In the genomic region with DNA sequence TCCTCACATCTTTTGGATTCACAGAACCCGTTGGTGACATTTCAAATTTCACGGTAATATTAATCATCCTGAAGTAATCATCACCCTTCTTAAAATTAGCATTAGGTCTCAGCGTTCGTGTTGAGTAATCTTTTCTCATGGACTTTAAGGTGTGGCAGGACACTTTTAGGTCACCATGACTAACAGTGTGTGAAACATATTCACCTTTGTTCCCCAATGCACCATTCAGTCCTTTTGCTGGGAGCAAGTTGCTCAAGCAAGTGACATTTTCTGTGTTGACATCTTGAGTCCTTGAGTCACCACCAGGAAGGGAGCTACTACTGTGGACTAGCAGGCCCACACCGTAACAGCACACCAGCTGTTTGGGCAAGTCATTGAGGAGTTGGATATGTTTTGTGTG, we compare ENCODE assay signal across 23 mouse cellular contexts.
DNase-seq lines count a peak whose midpoint lies in the region; ATAC-seq and TF ChIP-seq lines count a peak whose summit lies in the region.
"Had no signal": no experiment of that assay in that cellular context is flagged by ENCODE, and none has a peak within 500 bp of the region (broad histone marks: within the 10 kb centered on the region; RNA-seq: fewer than 3 reads in every experiment).

No protein-coding gene starts in this region.

- H3K36me3 ChIP-seq in kidney, embryonic 16.5 days (ENCODE audit: insufficient read depth, low read length): no peaks in the 10 kb centered on the region
- H3K36me3 ChIP-seq in intestine, postnatal 0 days (ENCODE audit: control insufficient read depth, insufficient read depth): no peaks in the 10 kb centered on the region
- no peaks in the 10 kb centered on the region for H3K36me3 ChIP-seq in hindbrain, embryonic 10.5 days
- H3K36me3 ChIP-seq: embryonic facial prominence, embryonic 13.5 days; heart, embryonic 13.5 days; hindbrain, embryonic 12.5 days; midbrain, embryonic 15.5 days; neural tube, embryonic 12.5 days had no signal

- H3K4me3 ChIP-seq in kidney, embryonic 16.5 days (ENCODE audit: low read length): no peak overlapping the region
- no peak overlapping the region for H3K4me3 ChIP-seq in intestine, postnatal 0 days (ENCODE audit: low read depth, low read length)
- H3K4me3 ChIP-seq in hindbrain, embryonic 10.5 days: no peak overlapping the region
- H3K4me3 ChIP-seq: embryonic facial prominence, embryonic 13.5 days; erythroblast, embryonic 14.5 days; forebrain, embryonic 13.5 days; heart, adult 2 months; heart, embryonic 13.5 days; hindbrain, embryonic 12.5 days; midbrain, embryonic 15.5 days; neural tube, embryonic 12.5 days had no signal

- H3K4me1 ChIP-seq in kidney, embryonic 16.5 days (ENCODE audit: insufficient read depth, low read length): peaks cover 15% of the 10 kb centered on the region
- no peaks in the 10 kb centered on the region for H3K4me1 ChIP-seq in intestine, postnatal 0 days (replicated peaks; ENCODE audit: control insufficient read depth, insufficient read depth, low read length)
- no peaks in the 10 kb centered on the region for H3K4me1 ChIP-seq in hindbrain, embryonic 10.5 days (replicated peaks)
- H3K4me1 ChIP-seq: forebrain, embryonic 13.5 days; heart, embryonic 13.5 days; hindbrain, embryonic 12.5 days; midbrain, embryonic 15.5 days; neural tube, embryonic 12.5 days had no signal

- peaks cover 18% of the 10 kb centered on the region; the same call in 1 of the 2 replicates for H3K27me3 ChIP-seq in kidney, embryonic 16.5 days (ENCODE audit: insufficient read depth, low read length)
- no peaks in the 10 kb centered on the region for H3K27me3 ChIP-seq in intestine, postnatal 0 days (replicated peaks; ENCODE audit: control insufficient read depth, insufficient read depth, low read length)
- H3K27me3 ChIP-seq in hindbrain, embryonic 10.5 days (ENCODE audit: insufficient read depth, poor library complexity, severe bottlenecking): no peaks in the 10 kb centered on the region
- H3K27me3 ChIP-seq: embryonic facial prominence, embryonic 13.5 days; forebrain, embryonic 13.5 days; heart, embryonic 13.5 days; hindbrain, embryonic 12.5 days; midbrain, embryonic 15.5 days; neural tube, embryonic 12.5 days had no signal

- H3K9me3 ChIP-seq in kidney, embryonic 16.5 days (ENCODE audit: low read length): no peaks in the 10 kb centered on the region
- H3K9me3 ChIP-seq in intestine, postnatal 0 days (ENCODE audit: control insufficient read depth): no peaks in the 10 kb centered on the region
- no peaks in the 10 kb centered on the region for H3K9me3 ChIP-seq in hindbrain, embryonic 10.5 days
- H3K9me3 ChIP-seq: embryonic facial prominence, embryonic 13.5 days; forebrain, embryonic 13.5 days; heart, embryonic 13.5 days; hindbrain, embryonic 12.5 days; midbrain, embryonic 15.5 days; neural tube, embryonic 12.5 days had no signal

- no peak overlapping the region for H3K4me2 ChIP-seq in kidney, embryonic 16.5 days (replicated peaks; ENCODE audit: low read depth, low read length)
- no peak overlapping the region for H3K4me2 ChIP-seq in intestine, postnatal 0 days (replicated peaks; ENCODE audit: low read depth)
- H3K4me2 ChIP-seq: embryonic facial prominence, embryonic 13.5 days; forebrain, embryonic 13.5 days; heart, embryonic 13.5 days; hindbrain, embryonic 12.5 days; midbrain, embryonic 15.5 days; neural tube, embryonic 12.5 days had no signal

- ATAC-seq in kidney, embryonic 16.5 days (ENCODE audit: low FRiP score, low TSS enrichment): no peak
- ATAC-seq in intestine, postnatal 0 days: peak; percentile 71
- ATAC-seq: forebrain, embryonic 13.5 days; midbrain, embryonic 15.5 days had no signal

- 80% methylated on average over 5 of the region's 5 CpGs for WGBS in kidney, embryonic 16.5 days
- WGBS in intestine, postnatal 0 days: 56% methylated on average over 5 of the region's 5 CpGs
- WGBS in hindbrain, embryonic 10.5 days: 88% methylated on average over 5 of the region's 5 CpGs

- TF ChIP-seq CTCF in intestine, postnatal 0 days (IDR thresholded peaks at IDR 0.05; ENCODE audit: low read depth): no peak

- H3K27ac ChIP-seq in kidney, embryonic 16.5 days (ENCODE audit: low read length): 0 out of 2 replicates have a peak overlapping the region, but pooled peaks have one; percentile 76
- no peak overlapping the region for H3K27ac ChIP-seq in intestine, postnatal 0 days (ENCODE audit: low read depth, low read length)
- no peak overlapping the region for H3K27ac ChIP-seq in hindbrain, embryonic 10.5 days
- H3K27ac ChIP-seq: embryonic facial prominence, embryonic 13.5 days; forebrain, embryonic 13.5 days; heart, adult 2 months; heart, embryonic 13.5 days; hindbrain, embryonic 12.5 days; macrophage; midbrain, embryonic 15.5 days; neural tube, embryonic 12.5 days had no signal

- no peak overlapping the region for H3K9ac ChIP-seq in kidney, embryonic 16.5 days (replicated peaks; ENCODE audit: low read length)
- no peak overlapping the region for H3K9ac ChIP-seq in intestine, postnatal 0 days (ENCODE audit: low read depth, low read length)
- H3K9ac ChIP-seq: embryonic facial prominence, embryonic 13.5 days; forebrain, embryonic 13.5 days; heart, embryonic 13.5 days; hindbrain, embryonic 12.5 days; midbrain, embryonic 15.5 days; neural tube, embryonic 12.5 days had no signal

- peak; percentile 7 for DNase-seq in adrenal gland, postnatal 14 days
- no peak for DNase-seq in adrenal gland, postnatal 10 days
- no peak for DNase-seq in kidney, postnatal 25 days
- peak; percentile 21 for DNase-seq in 3T3-L1 (ENCODE audit: low read depth, low spot score)
- no peak for DNase-seq in thymus, postnatal 25 days
- DNase-seq in hindbrain, embryonic 10.5 days (ENCODE audit: low spot score): no peak
- DNase-seq: cerebellum, adult 2 months; cerebellum, postnatal 25 days; embryo, embryonic 11 days; heart, adult 2 months; heart, postnatal 14 days; right cerebral cortex, postnatal 14 days; thymus, postnatal 14 days had no signal

Comparison
In these comparisons a context has a peak if more than half of its experiments do, and no peak if none do; other contexts are left out.
1. DNase-seq: peak in adrenal gland, postnatal 14 days (single experiment) and 3T3-L1 (single experiment); none in adrenal gland, postnatal 10 days (single experiment), kidney, postnatal 25 days (0 of 2), thymus, postnatal 25 days (single experiment) and hindbrain, embryonic 10.5 days (single experiment).